Mouse (Mus musculus) testis, adult 2 months (tissue): ENCODE data around the gene Ccser1. TPM values are rescaled to one million over a fixed set of nuclear protein-coding genes. Genes with fewer than 3 reads are reported as not detected.
A peak's percentile ranks its signal among the peaks of the same experiment; 100 is the strongest.

Source experiments
- H3K27ac ChIP-seq: fragments of 200-500 bp; 2 replicates; pipeline ENCODE4 v1.5.1; 2012; ENCODE audit warnings: low read depth, low read length; ENCODE audit not compliant: control insufficient read depth, insufficient read depth
- H3K27me3 ChIP-seq: fragments of 200-500 bp; 2 replicates; pipeline ENCODE4 v1.6.1; 2012; ENCODE audit warnings: mild to moderate bottlenecking, low read length, moderate library complexity; ENCODE audit not compliant: control insufficient read depth, insufficient read depth
- H3K36me3 ChIP-seq: fragments of 200-500 bp; 2 replicates; pipeline ENCODE4 v1.6.1; 2012; ENCODE audit warnings: mild to moderate bottlenecking, low read length; ENCODE audit not compliant: control insufficient read depth, insufficient read depth
- H3K4me1 ChIP-seq: fragments of 200-500 bp; 2 replicates; pipeline ENCODE4 v1.6.1; 2012; ENCODE audit warnings: low read length; ENCODE audit not compliant: control insufficient read depth, insufficient read depth
- H3K4me3 ChIP-seq: fragments of 200-500 bp; 2 replicates; pipeline ENCODE4 v1.5.1; 2012; ENCODE audit warnings: low read depth, mild to moderate bottlenecking, low read length, moderate library complexity, mixed read lengths; ENCODE audit not compliant: control insufficient read depth
- CTCF ChIP-seq: fragments of 200-500 bp; IDR thresholded peaks from 2 replicates; pipeline ENCODE4 v1.5.1; 2012; ENCODE audit warnings: low read depth, mild to moderate bottlenecking, inconsistent platforms, low read length, moderate library complexity; ENCODE audit not compliant: control insufficient read depth, insufficient read depth, insufficient replicate concordance
- POLR2A ChIP-seq: fragments of 200-500 bp; IDR thresholded peaks from 2 replicates; pipeline ENCODE4 v1.6.1; 2012; ENCODE audit warnings: low read depth, mild to moderate bottlenecking, inconsistent platforms, low read length, moderate library complexity; ENCODE audit not compliant: control insufficient read depth
- polyA plus RNA-seq: library from polyadenylated mRNA; depleted of rRNA; stranded (reverse); fragments of >200 nt; gene quantifications from 2 replicates; pipeline ENCODE4 v1.2.3, GENCODE M21; 2012; rRNA removed

The Ccser1 gene
- polyA plus RNA-seq: 0.11 and 0.32 TPM in 2 replicates

- peak within 1 kb of the TSS; percentile 81 for H3K4me3 ChIP-seq
- no peaks in the 10 kb centered on the region; the same call in 1 of the 2 replicates for H3K27me3 ChIP-seq
- no peak within 1 kb of the TSS for H3K27ac ChIP-seq
- peaks cover 7% of the 10 kb centered on the region for H3K4me1 ChIP-seq
- no peaks in the 10 kb centered on the region for H3K36me3 ChIP-seq
- no peak for TF ChIP-seq POLR2A
- no peak for TF ChIP-seq CTCF
Measured at GRCm38 (mm10) chr6:61179949-61180755, at the start of gene Ccser1. TSS of gene Ccser1 (plus strand) at chr6:61180324.

- Histone ChIP-seq H3K36me3 (no peaks in the 10 kb centered on the region), H3K27ac (no peak overlapping the region), H3K4me3 (no peak overlapping the region), H3K4me1 (no peaks in the 10 kb centered on the region), H3K27me3 (no peaks in the 10 kb centered on the region)
- TF ChIP-seq CTCF (no peak), POLR2A (no peak)
Measured at GRCm38 (mm10) chr6:61136436-61136835, 43.7 kb upstream of the Ccser1 start.

GRCm38 (mm10) chr6:61143031-61143430 is 37.1 kb upstream of the Ccser1 start:
- Histone ChIP-seq H3K4me3 (no peak overlapping the region), H3K27ac (no peak overlapping the region), H3K36me3 (no peaks in the 10 kb centered on the region), H3K27me3 (no peaks in the 10 kb centered on the region), H3K4me1 (no peaks in the 10 kb centered on the region)
- TF ChIP-seq POLR2A: no peak
- no peak for TF ChIP-seq CTCF

DNA sequence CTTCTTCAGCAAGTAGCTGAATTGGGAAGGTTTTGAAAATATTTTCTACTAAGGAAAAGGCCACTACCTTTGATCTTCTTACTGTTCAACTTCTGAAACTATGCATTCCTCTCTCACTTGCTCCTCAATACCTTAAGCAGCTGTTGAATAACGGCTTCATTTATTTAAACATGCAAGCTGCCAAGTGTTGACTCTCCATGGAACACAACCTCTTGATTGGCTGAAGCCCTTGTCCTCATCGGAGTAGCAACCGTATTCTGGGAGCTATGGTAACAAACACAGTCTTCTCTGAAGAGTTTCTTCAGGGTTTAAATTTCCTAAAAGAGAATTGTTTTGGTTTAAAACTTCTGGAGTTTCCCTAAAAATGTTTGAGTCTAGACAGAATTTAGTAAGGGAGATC is 27.2 kb upstream of the Ccser1 start:
- H3K4me3 ChIP-seq: no peak overlapping the region
- no peak overlapping the region for H3K27ac ChIP-seq
- H3K4me1 ChIP-seq: no peaks in the 10 kb centered on the region
- H3K27me3 ChIP-seq: no peaks in the 10 kb centered on the region
- TF ChIP-seq POLR2A (no peak), CTCF (no peak)
- H3K36me3 ChIP-seq: no peaks in the 10 kb centered on the region

GRCm38 (mm10) chr6:61154654-61155053 is 25.5 kb upstream of the Ccser1 start:
- TF ChIP-seq CTCF: no peak
- TF ChIP-seq POLR2A: no peak
- H3K27ac ChIP-seq: no peak overlapping the region
- no peaks in the 10 kb centered on the region for H3K27me3 ChIP-seq
- no peak overlapping the region for H3K4me3 ChIP-seq
- no peaks in the 10 kb centered on the region for H3K36me3 ChIP-seq
- H3K4me1 ChIP-seq: no peaks in the 10 kb centered on the region

GRCm38 (mm10) chr6:61155059-61155629 is 25.0 kb upstream of the Ccser1 start:
- TF ChIP-seq CTCF (no peak), POLR2A (no peak)
- no peaks in the 10 kb centered on the region for H3K36me3 ChIP-seq
- no peak overlapping the region for H3K4me3 ChIP-seq
- H3K4me1 ChIP-seq: no peaks in the 10 kb centered on the region
- no peaks in the 10 kb centered on the region for H3K27me3 ChIP-seq
- H3K27ac ChIP-seq: no peak overlapping the region

GRCm38 (mm10) chr6:61155718-61156117 is 24.4 kb upstream of the Ccser1 start:
- Histone ChIP-seq H3K27me3 (no peaks in the 10 kb centered on the region), H3K36me3 (no peaks in the 10 kb centered on the region), H3K4me1 (no peaks in the 10 kb centered on the region), H3K4me3 (no peak overlapping the region), H3K27ac (no peak overlapping the region)
- TF ChIP-seq POLR2A (no peak), CTCF (no peak)
